Mouse (Mus musculus): Measurements from ENCODE around the gene Lrp2. TPM values are rescaled to one million over a fixed set of nuclear protein-coding genes. Genes with fewer than 3 reads are reported as not detected.
A peak's percentile ranks its signal among the peaks of the same experiment; 100 is the strongest.

Gene Lrp2
- total and polyA plus RNA-seq, 3 experiments = 0.31 to 1.2 (median 0.84) TPM

- Histone ChIP-seq H3K79me2 (replicated peaks; ENCODE audit: control insufficient read depth, insufficient read depth, low read length) (no peaks in the 10 kb centered on the region), H3K36me3 (ENCODE audit: control insufficient read depth, insufficient read depth, low read length) (no peaks in the 10 kb centered on the region), H3K4me1 (ENCODE audit: control insufficient read depth, insufficient read depth, low read length) (no peaks in the 10 kb centered on the region), H3K27me3 (ENCODE audit: control insufficient read depth, insufficient read depth, low read length) (no peaks in the 10 kb centered on the region), H3K27ac (no peak overlapping the region), H3K4me3 (no peak overlapping the region), H3K9ac (ENCODE audit: low read depth, low read length) (no peak overlapping the region)
- intact Hi-C loops (cut with DNase I) = loop anchor here (1.0 to 5.0 kb wide), 3 partner anchors 151 to 644 kb away; no protein-coding TSS in a partner anchor
- WGBS = 25% methylated on average over 3 of the region's 3 CpGs
- TF ChIP-seq POLR2A (IDR thresholded peaks at IDR 0.05; ENCODE audit: insufficient read depth, low read depth, low read length) (no peak), CTCF (IDR thresholded peaks at IDR 0.05) (peak; percentile 91)
- peak; percentile 18 to 52 for DNase-seq
Measured at GRCm38 (mm10) chr2:69428116-69428515, 157.7 kb downstream of the Lrp2 start.

- no peaks in the 10 kb centered on the region for H3K36me3 ChIP-seq (ENCODE audit: control insufficient read depth, insufficient read depth, low read length)
- H3K4me1 ChIP-seq (ENCODE audit: control insufficient read depth, insufficient read depth, low read length) = no peaks in the 10 kb centered on the region
- no peak overlapping the region for H3K27ac ChIP-seq
- DNase-seq = no peak
- TF ChIP-seq CTCF (IDR thresholded peaks at IDR 0.05) (no peak), EP300 (IDR thresholded peaks at IDR 0.05; ENCODE audit: insufficient read depth, low read depth, low read length) (no peak)
- H3K9ac ChIP-seq (ENCODE audit: low read depth, low read length) = no peak overlapping the region
- no peaks in the 10 kb centered on the region for H3K79me2 ChIP-seq (replicated peaks; ENCODE audit: control insufficient read depth, insufficient read depth, low read length)
- WGBS = 81% methylated on average over 10 of the region's 10 CpGs
- H3K27me3 ChIP-seq (ENCODE audit: control insufficient read depth, insufficient read depth, low read length) = no peaks in the 10 kb centered on the region
- intact Hi-C loops (cut with DNase I) = loop anchor here (5.0 kb wide), 1 partner anchor 325 kb away; no protein-coding TSS in a partner anchor
- no peak overlapping the region for H3K4me3 ChIP-seq
Measured at GRCm38 (mm10) chr2:69427141-69427540, 158.7 kb downstream of the Lrp2 start.

- Histone ChIP-seq H3K9ac (ENCODE audit: low read depth, low read length) (no peak overlapping the region), H3K4me1 (ENCODE audit: control insufficient read depth, insufficient read depth, low read length) (no peaks in the 10 kb centered on the region), H3K27ac (no peak overlapping the region), H3K27me3 (ENCODE audit: control insufficient read depth, insufficient read depth, low read length) (no peaks in the 10 kb centered on the region), H3K4me3 (no peak overlapping the region), H3K79me2 (replicated peaks; ENCODE audit: control insufficient read depth, insufficient read depth, low read length) (no peaks in the 10 kb centered on the region), H3K36me3 (ENCODE audit: control insufficient read depth, insufficient read depth, low read length) (no peaks in the 10 kb centered on the region)
- 89% methylated on average over 1 of the region's 1 CpGs for WGBS
- intact Hi-C loops (cut with DNase I) = loop anchor here (5.0 kb wide), 1 partner anchor 324 kb away; no protein-coding TSS in a partner anchor
- no peak for DNase-seq
- TF ChIP-seq EP300 (IDR thresholded peaks at IDR 0.05; ENCODE audit: insufficient read depth, low read depth, low read length) (no peak), CTCF (IDR thresholded peaks at IDR 0.05) (no peak)
Measured at GRCm38 (mm10) chr2:69426081-69426480, 159.8 kb downstream of the Lrp2 start.

GRCm38 (mm10) chr2:69424829-69425228 lies 161.0 kb downstream of the Lrp2 start:
- DNase-seq = no peak
- TF ChIP-seq POLR2A (IDR thresholded peaks at IDR 0.05; ENCODE audit: insufficient read depth, low read depth, low read length) = no peak
- no peak for TF ChIP-seq CTCF (IDR thresholded peaks at IDR 0.05)
- no peaks in the 10 kb centered on the region for H3K4me1 ChIP-seq (ENCODE audit: control insufficient read depth, insufficient read depth, low read length)
- 57% methylated on average over 5 of the region's 5 CpGs for WGBS
- H3K4me3 ChIP-seq = no peak overlapping the region
- no peaks in the 10 kb centered on the region for H3K27me3 ChIP-seq (ENCODE audit: control insufficient read depth, insufficient read depth, low read length)
- H3K9ac ChIP-seq (ENCODE audit: low read depth, low read length) = no peak overlapping the region
- intact Hi-C loops (cut with DNase I) = loop anchor here (5.0 kb wide), 1 partner anchor 323 kb away; no protein-coding TSS in a partner anchor
- no peak overlapping the region for H3K27ac ChIP-seq
- H3K36me3 ChIP-seq (ENCODE audit: control insufficient read depth, insufficient read depth, low read length) = no peaks in the 10 kb centered on the region
- no peaks in the 10 kb centered on the region for H3K79me2 ChIP-seq (replicated peaks; ENCODE audit: control insufficient read depth, insufficient read depth, low read length)

- H3K36me3 ChIP-seq (ENCODE audit: control insufficient read depth, insufficient read depth, low read length) = no peaks in the 10 kb centered on the region
- H3K4me1 ChIP-seq (ENCODE audit: control insufficient read depth, insufficient read depth, low read length) = no peaks in the 10 kb centered on the region
- H3K4me3 ChIP-seq = no peak overlapping the region
- no peak overlapping the region for H3K27ac ChIP-seq
- intact Hi-C loops (cut with DNase I) = no loop called here
- no peaks in the 10 kb centered on the region for H3K27me3 ChIP-seq (ENCODE audit: control insufficient read depth, insufficient read depth, low read length)
- TF ChIP-seq EP300 (IDR thresholded peaks at IDR 0.05; ENCODE audit: insufficient read depth, low read depth, low read length) (no peak), POLR2A (IDR thresholded peaks at IDR 0.05; ENCODE audit: insufficient read depth, low read depth, low read length) (no peak), CTCF (IDR thresholded peaks at IDR 0.05) (no peak)
- H3K79me2 ChIP-seq (replicated peaks; ENCODE audit: control insufficient read depth, insufficient read depth, low read length) = no peaks in the 10 kb centered on the region
- no peak overlapping the region for H3K9ac ChIP-seq (ENCODE audit: low read depth, low read length)
- WGBS = 38% methylated on average over 11 of the region's 11 CpGs
- no peak for DNase-seq
Measured at GRCm38 (mm10) chr2:69418294-69418881, 167.5 kb downstream of the Lrp2 start.

- no peaks in the 10 kb centered on the region for H3K36me3 ChIP-seq (ENCODE audit: control insufficient read depth, insufficient read depth, low read length)
- H3K27me3 ChIP-seq (ENCODE audit: control insufficient read depth, insufficient read depth, low read length) = no peaks in the 10 kb centered on the region
- DNase-seq = no peak
- 78% methylated on average over 6 of the region's 6 CpGs for WGBS
- no peaks in the 10 kb centered on the region for H3K79me2 ChIP-seq (replicated peaks; ENCODE audit: control insufficient read depth, insufficient read depth, low read length)
- no peak overlapping the region for H3K9ac ChIP-seq (ENCODE audit: low read depth, low read length)
- H3K4me3 ChIP-seq = no peak overlapping the region
- H3K27ac ChIP-seq = no peak overlapping the region
- H3K4me1 ChIP-seq (ENCODE audit: control insufficient read depth, insufficient read depth, low read length) = no peaks in the 10 kb centered on the region
- TF ChIP-seq POLR2A (IDR thresholded peaks at IDR 0.05; ENCODE audit: insufficient read depth, low read depth, low read length) (no peak), EP300 (IDR thresholded peaks at IDR 0.05; ENCODE audit: insufficient read depth, low read depth, low read length) (no peak), CTCF (IDR thresholded peaks at IDR 0.05) (no peak)
- intact Hi-C loops (cut with DNase I) = no loop called here
Measured at GRCm38 (mm10) chr2:69415070-69415469, 170.8 kb downstream of the Lrp2 start.

All from heart, adult 2 months (tissue).